Mouse (Mus musculus): Measurements from ENCODE around the gene Sgms2. TPM values are rescaled to one million over a fixed set of nuclear protein-coding genes. Genes with fewer than 3 reads are reported as not detected.

Sgms2 gene
- not detected in 4 replicates for total RNA-seq (2023; ENCODE audit: inconsistent age)

DNA sequence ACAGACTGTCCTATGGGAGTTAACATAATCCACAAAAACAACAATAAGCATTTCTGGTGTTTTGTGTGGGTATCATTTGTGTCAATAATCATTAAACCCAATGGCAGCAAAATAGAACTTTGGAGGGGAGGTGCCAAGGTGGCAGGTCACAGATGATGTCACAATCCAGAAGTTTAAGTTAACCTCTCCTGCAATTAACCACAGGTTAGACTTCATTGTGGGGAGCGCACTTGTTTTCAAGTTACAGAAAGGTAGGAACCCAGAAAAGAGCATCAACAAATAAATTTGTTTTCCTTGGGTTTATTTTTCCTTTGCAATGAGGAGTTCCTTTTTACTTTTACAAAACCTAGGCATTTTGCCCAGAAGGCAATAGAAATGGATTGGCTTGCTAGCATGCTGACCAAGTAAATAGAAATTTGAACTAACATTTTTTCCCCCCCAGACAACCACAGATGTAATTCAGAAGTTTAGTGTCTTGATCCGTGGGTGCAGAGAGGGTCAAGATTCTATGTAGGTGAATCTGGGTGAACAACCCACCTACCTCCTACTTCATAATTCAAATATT, at the start of gene Sgms2:
Sgms2 (minus strand) TSS at position 51 of the 565 bp plus-strand sequence.

DNA sequence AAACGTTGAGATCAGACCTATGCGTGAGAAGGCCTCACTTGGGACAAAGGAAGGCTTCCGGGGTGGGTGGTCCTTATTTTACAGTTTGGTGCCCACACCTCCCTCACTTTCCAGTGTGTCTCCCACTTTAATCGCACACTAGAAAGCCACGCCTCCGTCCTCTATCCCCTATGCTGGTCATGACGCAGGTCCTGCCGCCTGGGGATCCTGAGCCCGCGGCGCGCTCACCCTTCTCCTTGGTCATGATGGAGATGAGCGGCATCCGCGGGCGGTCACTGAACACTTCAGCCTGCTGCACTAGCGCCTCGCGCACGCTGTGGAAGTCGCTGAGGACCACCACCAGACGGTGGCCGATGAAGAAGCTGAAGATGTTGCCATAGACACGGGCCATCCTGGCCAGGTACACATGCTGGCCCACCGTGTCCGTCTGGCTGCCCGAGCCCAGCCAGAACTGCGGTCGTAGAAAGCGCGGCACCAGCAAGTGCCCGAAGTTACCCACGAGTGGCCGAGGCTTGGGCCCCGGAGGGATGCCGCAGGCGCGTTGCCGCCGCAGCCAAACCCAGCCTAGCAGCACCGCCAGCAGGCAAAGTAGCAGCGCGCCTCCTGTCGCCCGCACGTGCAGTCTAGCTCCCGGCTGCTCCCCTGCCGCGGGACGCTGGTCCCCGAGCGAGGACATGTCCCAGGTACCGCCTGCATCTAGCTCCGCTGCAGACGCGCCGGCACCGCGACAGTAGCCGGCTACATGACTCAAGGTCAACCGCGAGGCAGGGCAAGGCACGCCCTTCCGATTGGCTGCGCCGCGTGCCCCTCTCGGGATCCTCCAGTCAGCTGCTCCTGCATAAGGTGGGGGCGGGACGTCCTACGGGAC, 188.5 kb downstream of the Sgms2 start, which contains the start of gene Cyp2u1:
Cyp2u1 (minus strand) TSS at position 776 of the 868 bp plus-strand sequence.

DNA sequence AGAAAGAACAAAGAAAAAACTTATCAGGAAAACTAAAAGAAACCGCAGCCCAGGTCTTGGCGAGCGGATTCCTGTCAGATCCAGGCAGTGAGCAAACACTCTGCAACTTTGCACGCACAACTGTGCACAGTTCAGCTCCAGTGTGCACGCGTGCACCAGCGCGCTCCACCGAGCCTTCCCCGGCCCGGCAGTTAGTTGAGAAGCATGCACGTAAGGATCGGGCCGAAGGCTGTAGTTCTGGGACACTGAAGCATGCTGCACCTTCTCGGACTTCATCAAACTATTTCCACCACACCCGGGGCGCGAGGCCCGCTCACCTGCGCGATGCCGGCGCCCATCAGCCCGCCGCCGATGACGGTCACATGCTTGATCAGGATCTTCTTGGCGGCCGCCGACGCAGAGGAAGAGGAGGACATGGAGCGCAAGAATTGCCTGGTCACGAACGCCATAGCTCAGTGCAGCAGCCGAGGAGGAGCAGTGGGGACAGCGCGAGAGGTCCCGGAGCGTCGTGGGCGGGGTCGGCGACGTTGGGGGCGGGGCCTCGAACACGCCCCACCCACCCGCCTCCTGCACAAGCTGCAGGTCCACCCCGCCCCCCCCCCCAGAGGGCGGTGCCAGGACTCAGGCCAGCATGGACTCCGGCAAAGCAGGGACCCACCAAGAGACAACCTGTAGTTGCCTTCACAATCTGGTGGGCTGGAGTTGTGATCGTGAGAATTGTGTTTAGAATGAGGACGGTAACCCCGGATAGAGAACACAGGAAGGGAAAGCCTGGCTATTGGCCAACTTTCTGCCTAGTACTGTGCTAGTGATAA, 219.4 kb downstream of the Sgms2 start, which contains the start of gene Hadh:
Hadh (minus strand) TSS at position 543 of the 815 bp plus-strand sequence.

Other genes starting within 250 kb of the Sgms2 start
- 18.2 to 22.4 TPM (median 21.6 TPM) in 4 replicates for gene Hadh, start 219.3 kb downstream of the Sgms2 start, total RNA-seq (2023; ENCODE audit: inconsistent age)
- 0.54 to 1.9 TPM (median 1.0 TPM) in 4 replicates for gene Cyp2u1, start 188.2 kb downstream of the Sgms2 start, total RNA-seq (2023; ENCODE audit: inconsistent age)
- 16.3 to 18.4 TPM (median 17.1 TPM) in 4 replicates for gene Papss1, start 73.4 kb upstream of the Sgms2 start, total RNA-seq (2023; ENCODE audit: inconsistent age)

Measured in B cell, adult (primary cell).